Mouse (Mus musculus): ENCODE measurements around the gene Il24.

- TF ChIP-seq CTCF (conservative IDR thresholded peaks at IDR 0.05; ENCODE audit: low read length) (no peak), NANOG (IDR thresholded peaks at IDR 0.05; ENCODE audit: borderline replicate concordance, low read length) (no peak)
Measured at GRCm38 (mm10) chr1:130844516-130844915, 42.7 kb downstream of the Il24 start.

All from E14TG2a.4 (cell line).